Mouse (Mus musculus): ENCODE results near the gene Bicral. TPM values are rescaled to one million over a fixed set of nuclear protein-coding genes. Genes with fewer than 3 reads are reported as not detected.

The Bicral gene
- 21.7 and 22.8 TPM in 2 replicates for polyA plus RNA-seq (2012; rRNA removed)

GRCm38 (mm10) chr17:46857903-46858748 is at the start of gene Bicral:
Bicral (minus strand) TSS chr17:46858482.

GRCm38 (mm10) chr17:46890116-46890815 is 32.0 kb upstream of the Bicral start, which contains the start of gene Tbcc:
Tbcc (plus strand) TSS chr17:46890684.

GRCm38 (mm10) chr17:46782341-46783221 is 75.7 kb downstream of the Bicral start, which contains the start of gene Rpl7l1:
Rpl7l1 (minus strand) TSS chr17:46782672.

GRCm38 (mm10) chr17:46772404-46773277 is 85.6 kb downstream of the Bicral start, which contains the start of gene 2310039H08Rik:
2310039H08Rik (plus strand) TSS chr17:46772635.

GRCm38 (mm10) chr17:46763544-46763943 is 94.7 kb downstream of the Bicral start, which contains the start of gene Ptcra:
Ptcra (minus strand) TSS chr17:46763712.

GRCm38 (mm10) chr17:46751794-46752556 is 106.3 kb downstream of the Bicral start, which contains the start of gene Cnpy3:
Cnpy3 (minus strand) TSS chr17:46752214.

Other genes with a start within 250 kb of the Bicral start
- gene Ptk7, start 229.0 kb downstream of the Bicral start, polyA plus RNA-seq (2012; rRNA removed): 15.2 and 17.2 TPM in 2 replicates
- gene Klc4, start 212.5 kb downstream of the Bicral start, polyA plus RNA-seq (2012; rRNA removed): 21.6 and 24.5 TPM in 2 replicates
- 41.8 and 42.2 TPM in 2 replicates for gene Mrpl2, start 212.3 kb downstream of the Bicral start, polyA plus RNA-seq (2012; rRNA removed)
- gene Cul7, start 208.1 kb downstream of the Bicral start, polyA plus RNA-seq (2012; rRNA removed): 57.9 and 58.6 TPM in 2 replicates
- 35.4 and 37.4 TPM in 2 replicates for gene Rrp36, start 184.1 kb downstream of the Bicral start, polyA plus RNA-seq (2012; rRNA removed)
- 185 and 210 TPM in 2 replicates for gene Mea1, start 179.7 kb downstream of the Bicral start, polyA plus RNA-seq (2012; rRNA removed)
- gene Klhdc3, start 177.6 kb downstream of the Bicral start, polyA plus RNA-seq (2012; rRNA removed): 165 and 178 TPM in 2 replicates
- gene Ppp2r5d, start 153.4 kb downstream of the Bicral start, polyA plus RNA-seq (2012; rRNA removed): 100 and 101 TPM in 2 replicates
- gene Pex6, start 147.0 kb downstream of the Bicral start, polyA plus RNA-seq (2012; rRNA removed): 46.3 and 46.4 TPM in 2 replicates
- 2.0 and 2.5 TPM in 2 replicates for gene Gnmt, start 129.3 kb downstream of the Bicral start, polyA plus RNA-seq (2012; rRNA removed)
- gene Cnpy3, start 106.3 kb downstream of the Bicral start, polyA plus RNA-seq (2012; rRNA removed): 58.5 and 59.3 TPM in 2 replicates
- gene Ptcra, start 94.8 kb downstream of the Bicral start, polyA plus RNA-seq (2012; rRNA removed): 0.07 TPM in 1 of 2 replicates, not detected in the other
- gene 2310039H08Rik, start 85.8 kb downstream of the Bicral start, polyA plus RNA-seq (2012; rRNA removed): 52.9 and 53.6 TPM in 2 replicates
- 67.6 and 73.0 TPM in 2 replicates for gene Rpl7l1, start 75.8 kb downstream of the Bicral start, polyA plus RNA-seq (2012; rRNA removed)
- 29.4 and 29.5 TPM in 2 replicates for gene Tbcc, start 32.2 kb upstream of the Bicral start, polyA plus RNA-seq (2012; rRNA removed)
- 0.04 TPM in 1 of 2 replicates, not detected in the other for gene Prph2, start 52.0 kb upstream of the Bicral start, polyA plus RNA-seq (2012; rRNA removed)
- gene Ubr2, start 152.1 kb upstream of the Bicral start, polyA plus RNA-seq (2012; rRNA removed): 34.7 and 35.2 TPM in 2 replicates